Mouse (Mus musculus) thymus, adult 2 months (tissue): ENCODE results near the gene Tyw1.

ENCODE experiments used
- CTCF ChIP-seq: fragments of 200-500 bp; IDR thresholded peaks from 2 replicates; pipeline ENCODE4 v1.5.1; 2012; ENCODE audit warnings: mild to moderate bottlenecking, control low read depth, low read length, moderate library complexity, borderline replicate concordance; ENCODE audit not compliant: control insufficient read depth, poor library complexity, insufficient read depth; ENCODE audit errors: extremely low read depth
- POLR2A ChIP-seq: fragments of 200-500 bp; IDR thresholded peaks from 2 replicates; pipeline ENCODE4 v1.6.1; 2012; ENCODE audit warnings: mild to moderate bottlenecking, low read length, control low read depth, moderate library complexity; ENCODE audit not compliant: control insufficient read depth, poor library complexity, insufficient read depth; ENCODE audit errors: extremely low read depth

DNA sequence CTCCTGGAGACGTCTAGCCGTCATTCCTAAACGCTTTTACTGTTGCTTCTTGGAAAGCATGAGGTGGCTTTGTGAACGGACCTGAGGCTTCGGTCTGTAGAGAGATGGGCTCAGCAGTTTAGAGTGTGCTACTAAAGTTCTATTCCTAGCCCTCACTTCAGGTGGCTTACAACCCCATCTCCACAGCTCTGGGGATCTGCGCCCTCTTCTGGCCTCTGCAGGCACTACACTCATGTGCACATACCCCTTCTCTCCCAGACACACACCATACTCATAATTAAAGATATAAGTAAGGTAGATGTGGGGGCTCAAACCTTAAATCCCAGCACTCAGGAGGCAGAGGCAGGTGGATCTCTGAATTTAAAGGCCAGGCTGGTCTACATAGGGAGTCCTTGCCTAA, 34.8 kb downstream of the Tyw1 start:
- no peak for TF ChIP-seq CTCF
- no peak for TF ChIP-seq POLR2A
